Mouse (Mus musculus): Measurements from ENCODE around the gene Anapc2. TPM values are rescaled to one million over a fixed set of nuclear protein-coding genes. Genes with fewer than 3 reads are reported as not detected.

Gene Anapc2
- 76.4 TPM for polyA plus RNA-seq (2017; shearing (Covaris generic))

DNA sequence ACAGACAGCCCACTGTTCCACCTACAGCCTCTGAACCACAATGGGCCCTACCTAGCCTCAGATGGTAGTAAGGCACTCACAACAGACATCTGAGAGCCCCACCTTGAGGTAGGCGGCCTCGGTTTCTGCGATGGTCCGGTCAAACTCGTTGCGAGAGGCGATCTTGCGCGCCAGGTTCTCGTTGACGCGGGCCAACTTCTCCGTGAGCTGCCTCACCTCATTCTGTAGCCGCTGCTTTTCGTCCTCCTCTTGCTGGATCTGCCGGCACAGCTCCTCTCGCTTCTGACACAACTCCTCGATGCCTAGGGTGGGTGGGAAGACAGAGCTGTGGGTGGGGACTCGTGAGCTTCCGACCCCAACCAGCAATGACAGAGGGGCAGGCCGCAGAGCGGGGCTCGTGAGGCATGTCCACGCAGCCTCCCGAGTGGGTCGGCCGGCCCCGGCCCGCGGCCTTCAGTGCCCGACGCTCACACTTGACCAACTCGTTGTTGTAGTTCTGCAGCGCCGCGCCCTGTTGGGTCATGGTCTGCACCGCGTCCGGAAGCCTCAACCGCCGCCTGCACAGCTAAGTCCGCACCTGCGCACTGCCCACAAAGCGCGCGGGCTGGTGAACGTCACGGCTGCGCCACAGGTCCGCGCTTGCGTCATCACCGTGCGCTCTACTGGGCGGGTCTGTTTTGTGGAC is at the start of gene Anapc2, which contains the start of gene Ssna1:
Gene Anapc2, plus strand, starts transcription at position 652 of the 685 bp plus-strand sequence.
Gene Ssna1, minus strand, starts transcription at position 612 of the 685 bp plus-strand sequence.

DNA sequence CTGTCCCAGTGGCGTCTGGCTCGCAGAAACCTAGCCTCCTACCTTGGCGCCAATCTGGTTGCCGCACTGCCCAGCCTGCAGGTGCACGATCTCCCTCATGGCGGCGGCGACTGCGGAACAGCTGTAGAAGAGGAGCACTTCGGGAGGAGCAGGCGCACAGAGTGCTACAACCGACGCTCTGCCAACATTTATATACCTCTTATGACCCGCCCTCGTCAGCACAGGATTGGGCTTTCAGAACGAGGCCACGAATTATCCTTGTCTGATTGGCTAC is 47.8 kb upstream of the Anapc2 start, which contains the start of gene Tubb4b:
Gene Tubb4b, minus strand, starts transcription at position 211 of the 274 bp plus-strand sequence.

DNA sequence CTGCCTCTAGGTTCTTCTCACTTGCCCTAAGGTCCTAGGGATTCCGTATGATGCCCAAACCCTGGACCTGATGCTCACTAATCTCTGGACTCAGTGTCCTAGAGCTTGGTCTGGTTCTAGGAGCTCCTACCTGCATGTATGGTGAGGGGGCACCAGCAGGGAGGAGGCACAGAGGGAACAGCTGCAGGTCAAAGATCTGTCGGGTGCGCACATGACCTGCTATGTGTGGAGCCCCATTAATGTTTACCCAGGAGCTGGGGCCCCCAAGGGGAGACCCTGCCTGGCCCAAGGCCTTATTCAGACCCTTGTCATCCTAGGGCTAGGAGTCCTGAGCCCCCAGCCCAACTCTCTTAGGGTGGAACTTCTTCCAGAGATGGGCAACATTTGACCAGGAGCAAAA is 38.2 kb upstream of the Anapc2 start, which contains the start of gene Slc34a3:
Gene Slc34a3, minus strand, starts transcription at position 315 of the 400 bp plus-strand sequence.

DNA sequence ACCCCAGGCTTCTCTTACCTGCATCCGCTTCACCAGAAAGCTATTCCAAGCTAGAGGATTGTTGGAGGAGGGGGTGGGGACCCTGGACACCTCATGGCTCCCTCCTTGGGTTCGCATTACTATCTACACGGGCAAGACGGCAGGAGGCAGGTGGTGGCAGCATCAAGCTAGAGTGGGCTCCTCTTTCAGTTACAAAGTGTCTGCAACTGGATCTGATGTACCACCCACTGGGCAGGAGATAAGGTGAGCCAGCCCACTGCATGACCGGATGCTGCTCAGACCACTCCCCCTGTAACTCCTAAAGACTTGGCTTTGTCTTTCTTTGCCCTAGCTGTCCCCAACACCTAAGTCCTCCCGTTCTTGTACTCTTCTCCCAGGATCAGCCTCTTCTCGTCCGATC is 35.7 kb upstream of the Anapc2 start, which contains the start of gene Rnf224:
Gene Rnf224, minus strand, starts transcription at position 174 of the 400 bp plus-strand sequence.

DNA sequence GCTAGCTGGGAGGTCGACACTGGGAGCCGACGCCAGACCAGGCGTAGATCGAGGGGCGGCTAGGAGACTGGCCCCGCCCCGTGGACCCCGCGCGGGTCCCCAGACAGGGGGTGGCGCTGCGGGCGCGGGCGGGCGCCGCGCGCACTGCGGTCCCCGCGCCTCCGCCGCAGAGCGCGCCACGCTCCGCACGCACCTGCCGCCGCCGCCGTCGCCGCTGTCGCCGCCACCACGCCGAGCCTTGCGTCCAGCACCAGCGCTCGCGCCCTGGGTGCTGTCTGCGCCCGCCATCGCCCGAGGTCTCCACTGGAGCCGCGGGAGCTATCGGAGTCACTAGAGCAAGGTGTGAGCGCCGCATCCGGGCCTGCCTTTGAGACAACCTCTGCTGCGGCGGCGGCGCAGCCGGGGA is 30.2 kb upstream of the Anapc2 start, which contains the start of the genes Rnf208 and Cysrt1:
Gene Rnf208, plus strand, starts transcription at position 155 of the 406 bp plus-strand sequence.
Gene Cysrt1, minus strand, starts transcription at position 352 of the 406 bp plus-strand sequence.

DNA sequence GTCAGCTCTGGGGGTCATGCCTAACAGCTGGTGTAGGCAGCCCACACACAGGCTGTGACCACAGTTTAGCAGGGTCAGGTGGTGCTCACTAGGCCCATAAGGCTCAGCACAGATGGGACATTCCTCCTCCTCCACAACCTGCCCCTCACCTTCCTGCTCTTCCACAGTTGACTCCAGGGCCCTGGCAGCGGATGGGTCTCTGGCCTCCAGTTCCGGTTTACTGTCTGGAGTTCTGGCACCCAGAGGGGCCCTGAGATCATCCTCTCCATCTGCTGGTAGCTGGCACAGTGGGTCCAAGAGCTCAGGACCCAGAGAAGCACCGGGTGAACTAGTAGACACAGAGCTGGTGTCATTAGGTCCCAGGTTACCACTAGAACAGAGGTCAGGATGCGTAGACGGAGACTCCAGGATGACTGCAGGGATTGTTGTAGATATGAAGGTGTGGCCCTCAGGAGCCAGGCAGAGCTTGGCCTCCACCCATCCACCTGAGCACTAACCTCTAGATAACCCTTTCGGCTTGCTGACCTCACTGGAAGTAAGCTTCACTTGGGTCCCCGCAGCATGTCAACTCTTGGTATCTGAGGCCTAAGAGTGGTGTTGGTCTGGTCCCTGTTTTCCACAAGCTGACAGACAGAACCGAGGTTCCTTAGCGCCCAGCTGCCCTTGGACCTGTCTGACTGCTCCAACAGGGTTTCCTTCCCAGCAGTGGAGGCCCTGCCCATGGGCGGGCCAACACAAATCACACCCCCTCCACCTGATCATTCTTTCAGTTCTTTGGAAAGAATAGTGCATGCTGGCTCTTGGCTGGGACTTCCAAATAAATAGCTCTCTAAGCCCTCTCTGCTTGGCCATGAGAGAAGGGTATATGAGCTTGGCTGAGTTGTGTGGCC is 25.9 kb upstream of the Anapc2 start, which contains the start of gene AL732309.1:
Gene AL732309.1, minus strand, starts transcription at position 681 of the 890 bp plus-strand sequence.

DNA sequence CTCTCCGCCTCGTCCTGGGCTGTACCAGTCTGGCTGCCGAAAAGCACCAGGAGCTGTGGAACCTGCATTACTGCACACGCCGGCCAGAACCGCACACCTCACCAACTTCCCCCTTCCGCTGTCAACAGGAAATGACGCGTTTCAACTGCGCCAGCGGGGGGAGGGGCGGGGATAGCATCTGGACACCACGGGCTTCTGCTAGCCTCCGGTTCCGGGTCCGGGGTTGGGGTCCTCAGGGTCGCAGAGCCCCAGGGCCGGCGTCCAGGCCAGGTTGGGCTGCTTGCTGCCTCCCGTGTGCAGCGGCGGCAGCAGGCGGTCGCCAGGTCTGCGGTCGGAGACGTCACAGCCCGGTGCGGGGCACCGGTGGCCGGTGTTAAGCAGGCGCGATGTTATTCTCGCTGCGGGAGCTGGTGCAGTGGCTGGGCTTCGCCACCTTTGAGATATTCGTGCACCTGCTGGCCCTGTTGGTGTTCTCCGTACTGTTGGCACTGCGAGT is 16.9 kb upstream of the Anapc2 start, which contains the start of gene Tmem203:
Gene Tmem203, plus strand, starts transcription at position 156 of the 496 bp plus-strand sequence.

DNA sequence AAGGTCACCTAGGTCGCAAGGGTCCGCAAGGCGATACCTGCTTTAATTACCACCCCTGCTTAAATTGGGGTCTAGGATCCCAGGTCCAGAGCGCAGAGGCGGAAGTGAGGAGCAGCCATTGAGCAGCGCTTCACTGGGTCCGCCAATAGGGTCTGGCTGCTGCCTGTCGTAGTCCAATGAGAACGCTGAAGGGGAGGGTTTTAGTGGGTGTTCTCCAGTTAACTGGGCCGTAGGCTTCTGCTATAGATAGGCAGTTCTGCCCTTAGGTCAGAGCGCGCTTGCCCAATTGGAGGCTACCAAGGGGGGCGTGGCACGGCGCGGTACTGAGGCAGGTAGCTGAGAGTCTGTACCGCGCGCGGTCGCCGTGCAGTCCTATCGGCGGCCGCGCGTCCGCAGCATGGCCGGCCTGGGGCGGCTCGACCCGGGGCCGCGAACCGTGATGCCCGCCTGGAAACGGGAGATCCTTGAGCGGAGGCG is 9.9 kb upstream of the Anapc2 start, which contains the start of gene Tprn:
Gene Tprn, plus strand, starts transcription at position 328 of the 477 bp plus-strand sequence.

DNA sequence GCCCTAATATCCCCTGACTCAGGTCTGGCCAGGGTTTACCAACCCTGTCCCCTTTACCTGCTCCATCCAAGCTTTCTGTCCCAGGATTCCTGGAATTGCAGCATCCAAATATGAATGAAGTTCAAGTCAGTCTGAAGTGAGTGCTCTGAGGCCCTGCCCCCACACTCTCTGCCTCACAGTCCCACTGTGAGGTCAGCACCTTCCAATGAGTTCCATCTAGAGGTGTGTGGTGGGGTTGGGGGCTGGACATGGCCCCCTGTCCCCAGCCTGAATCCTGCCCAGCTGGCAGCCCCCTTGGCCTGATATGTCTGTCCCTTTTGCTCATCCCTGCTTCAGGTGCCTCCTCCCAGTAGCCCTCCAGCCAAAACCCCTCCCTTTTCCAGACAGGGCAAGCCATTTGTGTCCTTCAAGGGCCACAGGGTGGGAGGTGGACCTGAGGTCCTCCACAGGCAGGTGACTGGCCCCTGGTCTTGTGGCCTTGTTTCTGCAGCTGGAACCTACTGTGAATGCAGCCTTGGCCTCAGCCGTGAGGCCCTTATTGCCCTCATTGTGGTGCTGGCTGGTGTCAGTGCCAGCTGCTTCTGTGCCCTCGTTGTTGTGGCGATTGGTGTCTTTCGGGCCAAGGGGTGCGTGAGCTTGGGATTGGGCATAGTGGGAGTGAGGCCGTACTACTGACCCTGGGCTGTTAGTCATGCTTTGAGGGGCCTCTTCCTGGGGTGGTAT is 15.8 kb downstream of the Anapc2 start, which contains the start of gene Tmem210:
Gene Tmem210, plus strand, starts transcription at position 219 of the 723 bp plus-strand sequence.

DNA sequence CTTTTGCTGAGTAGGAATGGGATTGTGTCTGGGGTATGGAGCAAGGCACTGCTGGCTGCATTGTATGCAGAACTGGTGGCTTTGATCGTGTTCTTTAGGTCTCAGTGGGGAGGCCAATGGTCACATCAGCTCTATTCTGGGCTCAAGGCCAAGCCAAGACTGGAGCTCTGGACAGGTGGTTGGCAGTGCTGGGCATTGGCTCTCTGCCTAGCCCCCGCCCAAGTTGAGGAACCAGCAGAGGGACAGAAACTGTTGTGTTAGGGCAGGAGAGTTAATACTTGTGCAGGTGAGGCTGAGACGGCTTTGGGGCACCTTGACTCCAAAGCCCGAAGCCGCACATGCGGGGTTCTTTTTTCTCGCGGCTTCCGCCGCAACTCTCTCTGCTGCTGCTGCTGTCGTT is 17.4 kb downstream of the Anapc2 start, which contains the start of gene Lrrc26:
Gene Lrrc26, plus strand, starts transcription at position 265 of the 400 bp plus-strand sequence.

DNA sequence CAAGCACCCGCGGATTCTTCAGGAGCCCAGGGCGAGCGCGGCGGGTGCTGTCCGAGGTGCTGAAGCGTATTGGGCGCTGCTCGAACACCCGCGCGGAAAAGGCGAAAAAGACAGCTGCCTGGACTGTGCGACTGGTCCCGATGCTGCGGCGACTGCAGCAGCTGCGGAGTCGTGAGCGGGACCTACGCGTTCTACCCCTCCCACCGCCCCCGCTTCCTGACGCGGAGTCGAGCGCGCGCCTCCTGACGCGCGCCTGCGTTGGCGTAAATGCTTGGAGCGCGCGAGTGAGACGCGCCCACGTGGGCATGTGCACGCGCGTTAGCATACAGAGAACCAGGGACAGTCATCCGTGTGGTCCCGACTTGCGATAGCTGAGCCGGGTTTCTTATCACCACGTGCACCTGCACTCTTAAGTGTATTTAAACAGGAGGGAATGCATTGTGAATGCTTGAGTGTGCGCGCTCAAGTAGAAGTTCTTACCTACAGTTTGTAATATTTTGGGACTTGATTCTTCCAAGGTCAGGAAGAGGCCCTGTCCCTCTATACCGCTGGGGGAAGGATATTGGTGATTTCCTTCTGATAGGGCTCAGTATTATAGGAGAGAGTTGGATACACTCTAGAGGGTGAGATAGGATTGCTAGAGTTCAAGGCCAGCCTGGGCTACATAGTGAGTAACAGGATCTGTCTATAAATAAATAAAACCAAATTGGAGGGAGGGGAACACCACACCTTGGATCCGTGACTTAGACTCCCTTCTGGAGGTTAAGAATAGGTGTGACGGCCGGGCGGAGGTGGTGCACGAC is 46.9 kb downstream of the Anapc2 start, which contains the start of gene Grin1:
Gene Grin1, minus strand, starts transcription at position 217 of the 803 bp plus-strand sequence.

DNA sequence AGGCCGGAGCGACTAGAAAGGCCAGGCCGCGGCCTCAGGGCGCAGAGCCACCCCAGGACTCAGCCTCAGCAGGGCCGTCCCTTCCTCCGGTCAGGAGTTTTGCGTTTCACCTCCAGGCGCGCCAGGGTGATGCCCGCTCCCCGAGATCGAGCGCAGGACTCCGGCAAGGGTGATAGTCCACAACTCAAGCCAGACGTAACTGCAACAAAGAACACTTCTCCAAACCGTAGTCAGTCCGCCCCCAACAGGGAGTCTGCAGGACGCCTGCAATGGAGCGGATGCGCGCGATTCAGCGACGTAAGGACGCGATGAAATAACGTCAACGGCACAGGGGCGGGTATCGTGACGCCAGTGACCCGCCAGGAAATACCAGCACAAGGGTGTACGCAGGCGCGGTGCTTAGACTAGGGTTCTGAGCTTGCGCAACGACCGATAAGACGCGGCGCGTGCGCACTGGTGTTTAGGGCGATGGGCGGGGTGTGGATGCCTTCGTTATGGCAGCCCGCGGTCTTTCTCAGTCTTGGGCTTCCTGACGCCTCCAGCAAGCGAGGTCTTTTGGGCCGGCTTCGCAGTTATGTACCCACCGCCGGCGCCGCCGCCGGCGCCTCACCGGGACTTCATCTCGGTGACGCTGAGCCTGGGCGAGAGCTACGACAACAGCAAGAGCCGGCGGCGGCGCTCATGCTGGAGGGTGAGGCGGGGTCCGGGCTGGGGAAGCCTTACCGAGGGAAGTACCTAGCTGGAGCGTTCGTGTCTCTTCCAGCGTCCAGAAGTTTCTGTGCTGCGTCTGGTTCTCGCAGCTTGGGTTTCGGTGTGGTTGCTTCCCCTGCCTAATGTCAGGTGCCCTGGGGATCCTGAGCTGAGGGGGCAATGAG is 60.2 kb downstream of the Anapc2 start, which contains the start of gene Man1b1:
Gene Man1b1, plus strand, starts transcription at position 53 of the 875 bp plus-strand sequence.

Other genes with a start within 250 kb of the Anapc2 start
- gene Nsmf, start 218.1 kb upstream of the Anapc2 start, polyA plus RNA-seq (2017; shearing (Covaris generic)), result 26.2 TPM
- gene Entpd8, start 192.2 kb upstream of the Anapc2 start, polyA plus RNA-seq (2017; shearing (Covaris generic)), result not detected
- 0.24 TPM for gene Noxa1, start 177.3 kb upstream of the Anapc2 start, polyA plus RNA-seq (2017; shearing (Covaris generic))
- 8.6 TPM for gene Nrarp, start 91.7 kb upstream of the Anapc2 start, polyA plus RNA-seq (2017; shearing (Covaris generic))
- gene Tor4a, start 75.6 kb upstream of the Anapc2 start, polyA plus RNA-seq (2017; shearing (Covaris generic)), result 32.6 TPM
- gene Nelfb, start 61.0 kb upstream of the Anapc2 start, polyA plus RNA-seq (2017; shearing (Covaris generic)), result 86.6 TPM
- gene Stpg3, start 57.8 kb upstream of the Anapc2 start, polyA plus RNA-seq (2017; shearing (Covaris generic)), result 0.68 TPM
- not detected for gene Fam166a, start 53.7 kb upstream of the Anapc2 start, polyA plus RNA-seq (2017; shearing (Covaris generic))
- gene Tubb4b, start 47.8 kb upstream of the Anapc2 start, polyA plus RNA-seq (2017; shearing (Covaris generic)), result 119 TPM
- not detected for gene Slc34a3, start 38.1 kb upstream of the Anapc2 start, polyA plus RNA-seq (2017; shearing (Covaris generic))
- not detected for gene Rnf224, start 35.7 kb upstream of the Anapc2 start, polyA plus RNA-seq (2017; shearing (Covaris generic))
- not detected for gene Rnf208, start 30.2 kb upstream of the Anapc2 start, polyA plus RNA-seq (2017; shearing (Covaris generic))
- gene Cysrt1, start 30.0 kb upstream of the Anapc2 start, polyA plus RNA-seq (2017; shearing (Covaris generic)), result not detected
- gene AL732309.1, start 25.6 kb upstream of the Anapc2 start, polyA plus RNA-seq (2017; shearing (Covaris generic)), result 5.2 TPM
- gene Tmem203, start 17.0 kb upstream of the Anapc2 start, polyA plus RNA-seq (2017; shearing (Covaris generic)), result 13.5 TPM
- gene Tprn, start 9.9 kb upstream of the Anapc2 start, polyA plus RNA-seq (2017; shearing (Covaris generic)), result 25.6 TPM
- 64.4 TPM for gene Ssna1, start within 50 bp of the Anapc2 start, polyA plus RNA-seq (2017; shearing (Covaris generic))
- gene Tmem210, start 15.7 kb downstream of the Anapc2 start, polyA plus RNA-seq (2017; shearing (Covaris generic)), result 0.91 TPM
- gene Lrrc26, start 17.4 kb downstream of the Anapc2 start, polyA plus RNA-seq (2017; shearing (Covaris generic)), result not detected
- not detected for gene Grin1, start 46.7 kb downstream of the Anapc2 start, polyA plus RNA-seq (2017; shearing (Covaris generic))
- gene Man1b1, start 59.9 kb downstream of the Anapc2 start, polyA plus RNA-seq (2017; shearing (Covaris generic)), result 25.5 TPM
- 12.7 TPM for gene Dpp7, start 83.9 kb downstream of the Anapc2 start, polyA plus RNA-seq (2017; shearing (Covaris generic))
- 23.4 TPM for gene Uap1l1, start 93.2 kb downstream of the Anapc2 start, polyA plus RNA-seq (2017; shearing (Covaris generic))
- not detected for gene Sapcd2, start 99.8 kb downstream of the Anapc2 start, polyA plus RNA-seq (2017; shearing (Covaris generic))
- not detected for gene Entpd2, start 123.4 kb downstream of the Anapc2 start, polyA plus RNA-seq (2017; shearing (Covaris generic))
- gene Npdc1, start 126.9 kb downstream of the Anapc2 start, polyA plus RNA-seq (2017; shearing (Covaris generic)), result 2.1 TPM
- gene Fut7, start 150.8 kb downstream of the Anapc2 start, polyA plus RNA-seq (2017; shearing (Covaris generic)), result 0.26 TPM
- gene Abca2, start 156.2 kb downstream of the Anapc2 start, polyA plus RNA-seq (2017; shearing (Covaris generic)), result 51.3 TPM
- 1.0 TPM for gene Clic3, start 184.4 kb downstream of the Anapc2 start, polyA plus RNA-seq (2017; shearing (Covaris generic))
- 50.2 TPM for gene Paxx, start 188.6 kb downstream of the Anapc2 start, polyA plus RNA-seq (2017; shearing (Covaris generic))
- not detected for gene Ptgds, start 197.6 kb downstream of the Anapc2 start, polyA plus RNA-seq (2017; shearing (Covaris generic))
- gene Lcn12, start 221.4 kb downstream of the Anapc2 start, polyA plus RNA-seq (2017; shearing (Covaris generic)), result not detected
- gene Fbxw5, start 228.3 kb downstream of the Anapc2 start, polyA plus RNA-seq (2017; shearing (Covaris generic)), result 71.7 TPM
- gene C8g, start 229.2 kb downstream of the Anapc2 start, polyA plus RNA-seq (2017; shearing (Covaris generic)), result 4.6 TPM